32 mouse cellular contexts compared by ENCODE assay signal in the genomic region with DNA sequence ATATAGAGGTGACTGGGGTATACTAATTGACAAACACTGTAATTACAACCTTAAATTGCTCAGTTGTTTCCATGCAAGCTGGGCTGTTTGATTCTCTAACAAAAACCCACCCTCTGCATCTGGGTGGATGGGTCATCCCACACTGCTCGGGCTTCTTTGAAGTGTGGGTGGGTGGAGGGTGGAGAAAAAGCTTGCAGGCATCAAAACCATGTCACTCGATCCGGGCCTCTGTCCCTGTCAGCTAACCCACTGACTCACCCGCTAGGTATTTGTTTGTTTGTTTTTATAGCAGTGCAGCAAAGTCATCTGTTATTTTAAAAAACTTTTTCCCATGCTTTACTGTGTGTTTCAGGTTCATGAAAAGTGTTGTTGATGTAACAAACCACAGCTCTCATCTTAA. TPM values are rescaled to one million over a fixed set of nuclear protein-coding genes. Genes with fewer than 3 reads are reported as not detected.
A peak's percentile ranks its signal among the peaks of the same experiment; 100 is the strongest.
DNase-seq lines count a peak whose midpoint lies in the region; ATAC-seq and TF ChIP-seq lines count a peak whose summit lies in the region.
"Had no signal": no experiment of that assay in that cellular context is flagged by ENCODE, and none has a peak within 500 bp of the region (broad histone marks: within the 10 kb centered on the region; RNA-seq: fewer than 3 reads in every experiment).

No protein-coding gene starts in this region.

- no peak overlapping the region for H3K27ac ChIP-seq in kidney, postnatal 0 days
- no peak overlapping the region for H3K27ac ChIP-seq in kidney, adult 2 months (ENCODE audit: insufficient read depth, low read depth, low read length)
- no peak overlapping the region for H3K27ac ChIP-seq in liver, embryonic 11.5 days (ENCODE audit: low read depth, low read length)
- H3K27ac ChIP-seq: embryonic facial prominence, embryonic 12.5 days; forebrain, embryonic 10.5 days; gastrocnemius, adult 2 months; hindbrain, embryonic 13.5 days; liver, embryonic 15.5 days; neural tube, embryonic 13.5 days; stomach, postnatal 0 days had no signal

- H3K4me2 ChIP-seq in kidney, postnatal 0 days (ENCODE audit: low read length) = no peak overlapping the region
- no peak overlapping the region for H3K4me2 ChIP-seq in liver, embryonic 11.5 days
- H3K4me2 ChIP-seq: embryonic facial prominence, embryonic 12.5 days; heart, embryonic 12.5 days; hindbrain, embryonic 13.5 days; liver, embryonic 15.5 days; lung, embryonic 14.5 days; midbrain, embryonic 11.5 days; neural tube, embryonic 13.5 days had no signal

- DNase-seq in kidney, postnatal 0 days (ENCODE audit: low spot score) = peak; percentile 29
- no peak for DNase-seq in kidney, adult 2 months
- DNase-seq in Muller cell, postnatal 12 days (ENCODE audit: inconsistent ontology term) = peak; percentile 64
- DNase-seq in brain, adult 2 months (ENCODE audit: low read depth, low spot score) = peak; percentile 60
- peak; percentile 14 for DNase-seq in mesoderm, embryonic 11.5 days (ENCODE audit: low read depth, low spot score)
- no peak for DNase-seq in liver, embryonic 11.5 days (ENCODE audit: low spot score)
- DNase-seq in lung, postnatal 36 days = no peak
- DNase-seq: adrenal gland, postnatal 10 days; cerebellum, adult 11 months; cerebellum, adult 9-10 months; gastrocnemius, adult 2 months; gastrocnemius, postnatal 36 days; heart, adult 18-20 months; heart, postnatal 4 days; kidney, adult 9 months; kidney, postnatal 14 days; liver; lung, embryonic 14.5 days; lung, postnatal 14 days; right cerebral cortex, postnatal 4 days; thymus, adult 2 months had no signal

- no peak for TF ChIP-seq CTCF in kidney, postnatal 0 days (IDR thresholded peaks at IDR 0.05; ENCODE audit: low read depth)
- no peak for TF ChIP-seq CTCF in kidney, adult 2 months (conservative IDR thresholded peaks at IDR 0.05; ENCODE audit: insufficient read depth, insufficient read length, low read depth, low read length)

- TF ChIP-seq POLR2A in kidney, adult 2 months (IDR thresholded peaks at IDR 0.05; ENCODE audit: low read depth, low read length) = no peak

- H3K27me3 ChIP-seq in kidney, postnatal 0 days (ENCODE audit: insufficient read depth, low read length) = no peaks in the 10 kb centered on the region
- no peaks in the 10 kb centered on the region for H3K27me3 ChIP-seq in kidney, adult 2 months (replicated peaks; ENCODE audit: control insufficient read depth, insufficient read depth, low read length)
- no peaks in the 10 kb centered on the region for H3K27me3 ChIP-seq in liver, embryonic 11.5 days (replicated peaks; ENCODE audit: control insufficient read depth, insufficient read depth, low read length)
- H3K27me3 ChIP-seq: embryonic facial prominence, embryonic 12.5 days; heart, embryonic 12.5 days; hindbrain, embryonic 13.5 days; liver, embryonic 15.5 days; neural tube, embryonic 13.5 days had no signal

- no peak overlapping the region for H3K9ac ChIP-seq in kidney, postnatal 0 days (ENCODE audit: low read depth, low read length)
- no peak overlapping the region for H3K9ac ChIP-seq in liver, embryonic 11.5 days (ENCODE audit: low read depth, low read length)
- H3K9ac ChIP-seq: embryonic facial prominence, embryonic 12.5 days; heart, embryonic 12.5 days; hindbrain, embryonic 13.5 days; liver, embryonic 15.5 days; lung, embryonic 14.5 days; neural tube, embryonic 13.5 days had no signal

- H3K36me3 ChIP-seq in kidney, postnatal 0 days (ENCODE audit: insufficient read depth, low read length) = no peaks in the 10 kb centered on the region
- H3K36me3 ChIP-seq in kidney, adult 2 months (ENCODE audit: control insufficient read depth, insufficient read depth, low read length) = no peaks in the 10 kb centered on the region
- peaks cover 2% of the 10 kb centered on the region; the same call in 1 of the 2 replicates for H3K36me3 ChIP-seq in liver, embryonic 11.5 days (ENCODE audit: control insufficient read depth, insufficient read depth, low read length)
- H3K36me3 ChIP-seq: embryonic facial prominence, embryonic 12.5 days; forebrain, embryonic 10.5 days; heart, embryonic 12.5 days; hindbrain, embryonic 13.5 days; liver, embryonic 15.5 days; neural tube, embryonic 13.5 days had no signal

- H3K9me3 ChIP-seq in kidney, postnatal 0 days (replicated peaks; ENCODE audit: low read length) = no peaks in the 10 kb centered on the region
- peaks cover 3% of the 10 kb centered on the region; the same call in 1 of the 2 replicates for H3K9me3 ChIP-seq in liver, embryonic 11.5 days (ENCODE audit: control insufficient read depth, low read length)
- H3K9me3 ChIP-seq: liver, embryonic 15.5 days had no signal

- 8% methylated on average over 4 of the region's 4 CpGs for WGBS in kidney, postnatal 0 days
- WGBS in kidney, adult 2 months = 27% methylated on average over 4 of the region's 4 CpGs
- 47% methylated on average over 4 of the region's 4 CpGs for WGBS in liver, embryonic 11.5 days

- H3K4me3 ChIP-seq in kidney, postnatal 0 days (replicated peaks; ENCODE audit: low read depth, low read length) = no peak overlapping the region
- no peak overlapping the region for H3K4me3 ChIP-seq in kidney, adult 2 months (ENCODE audit: insufficient read depth, low read depth, low read length)
- no peak overlapping the region for H3K4me3 ChIP-seq in liver, embryonic 11.5 days (ENCODE audit: low read depth, low read length)
- H3K4me3 ChIP-seq: embryonic facial prominence, embryonic 12.5 days; forebrain, embryonic 10.5 days; gastrocnemius, adult 2 months; heart, embryonic 12.5 days; hindbrain, embryonic 13.5 days; liver, embryonic 15.5 days; neural tube, embryonic 13.5 days had no signal

- no peaks in the 10 kb centered on the region for H3K4me1 ChIP-seq in kidney, postnatal 0 days (replicated peaks; ENCODE audit: insufficient read depth, low read length)
- H3K4me1 ChIP-seq in kidney, adult 2 months (ENCODE audit: control insufficient read depth, insufficient read depth, low read length) = no peaks in the 10 kb centered on the region
- H3K4me1 ChIP-seq in liver, embryonic 11.5 days (replicated peaks; ENCODE audit: control insufficient read depth, insufficient read depth, low read length) = no peaks in the 10 kb centered on the region
- H3K4me1 ChIP-seq: embryonic facial prominence, embryonic 12.5 days; heart, embryonic 12.5 days; hindbrain, embryonic 13.5 days; liver, embryonic 15.5 days; neural tube, embryonic 13.5 days had no signal

- no peak for ATAC-seq in kidney, postnatal 0 days (replicated peaks; ENCODE audit: low FRiP score, low read depth)
- ATAC-seq in liver, embryonic 11.5 days (replicated peaks; ENCODE audit: low FRiP score) = no peak
- ATAC-seq: CD4-positive, CD25-positive, alpha-beta regulatory T cell, adult 4 months; forebrain, embryonic 16.5 days; intestine, embryonic 16.5 days had no signal

RNA-seq across cellular contexts. Expression of a gene that starts 34.7 kb away (rescaled TPM):
- 2.3 TPM in 2 replicates for polyA plus RNA-seq in kidney, postnatal 0 days (2015; fragmentation: Nextera tagmentation; extraction: Ambion mirVana)
- 3.2 and 3.7 TPM in 2 replicates for polyA plus RNA-seq in kidney, adult 2 months (2012; rRNA removed)
- polyA plus RNA-seq in liver, embryonic 11.5 days (2014; fragmentation: Nextera tagmentation; extraction: Ambion mirVana) = 6.6 and 9.3 TPM in 2 replicates

RNA-seq across cellular contexts. Expression of a gene that starts 43.9 kb away (rescaled TPM):
- 15.0 and 16.3 TPM in 2 replicates for polyA plus RNA-seq in kidney, postnatal 0 days (2015; fragmentation: Nextera tagmentation; extraction: Ambion mirVana)
- 13.8 and 17.5 TPM in 2 replicates for polyA plus RNA-seq in kidney, adult 2 months (2012; rRNA removed)
- polyA plus RNA-seq in liver, embryonic 11.5 days (2014; fragmentation: Nextera tagmentation; extraction: Ambion mirVana) = 14.5 and 15.7 TPM in 2 replicates

Comparison
In these comparisons a context has a peak if more than half of its experiments do, and no peak if none do; other contexts are left out.
1. DNase-seq: peak in kidney, postnatal 0 days (single experiment), Muller cell, postnatal 12 days (single experiment), brain, adult 2 months (single experiment) and mesoderm, embryonic 11.5 days (single experiment); none in kidney, adult 2 months (single experiment), liver, embryonic 11.5 days (single experiment) and lung, postnatal 36 days (single experiment).